Mouse (Mus musculus) embryo, embryonic 10.5 days (tissue): Measurements from ENCODE around the gene Naxe.

Experiments
- DNase-seq: peaks from one replicate; pipeline ENCODE4 v3.0.0-alpha.2; 2015; ENCODE audit warnings: low spot score

Gene Naxe

GRCm38 (mm10) chr3:88057902-88058696, at the start of gene Naxe:
Gene Naxe, minus strand, starts transcription at chr3:88058495.
- peak; percentile 94 for DNase-seq

GRCm38 (mm10) chr3:88106126-88106525, 47.8 kb upstream of the Naxe start:
- DNase-seq = no peak

GRCm38 (mm10) chr3:88102611-88103010, 44.3 kb upstream of the Naxe start:
- DNase-seq = no peak

- DNase-seq = no peak
Measured at GRCm38 (mm10) chr3:88102196-88102595, 43.9 kb upstream of the Naxe start.

GRCm38 (mm10) chr3:88101736-88102135, 43.4 kb upstream of the Naxe start:
- DNase-seq = no peak

- DNase-seq = no peak
Measured at GRCm38 (mm10) chr3:88100251-88100650, 42.0 kb upstream of the Naxe start.

GRCm38 (mm10) chr3:88097666-88098065, 39.4 kb upstream of the Naxe start:
- no peak for DNase-seq

GRCm38 (mm10) chr3:88094126-88094525, 35.8 kb upstream of the Naxe start:
- no peak for DNase-seq

GRCm38 (mm10) chr3:88090616-88091015, 32.3 kb upstream of the Naxe start:
- DNase-seq = no peak

- no peak for DNase-seq
Measured at GRCm38 (mm10) chr3:88090106-88090505, 31.8 kb upstream of the Naxe start.

- peak; percentile 68 for DNase-seq
Measured at GRCm38 (mm10) chr3:88087688-88088087, 29.4 kb upstream of the Naxe start.

- no peak for DNase-seq
Measured at GRCm38 (mm10) chr3:88085459-88085858, 27.2 kb upstream of the Naxe start.

- DNase-seq = no peak
Measured at GRCm38 (mm10) chr3:88084001-88084400, 25.7 kb upstream of the Naxe start.

- peak; percentile 28 for DNase-seq
Measured at GRCm38 (mm10) chr3:88082663-88083062, 24.4 kb upstream of the Naxe start.

GRCm38 (mm10) chr3:88082224-88082618, 23.9 kb upstream of the Naxe start:
- peak; percentile 40 for DNase-seq

- DNase-seq = peak; percentile 95
Measured at GRCm38 (mm10) chr3:88081345-88082223, 23.3 kb upstream of the Naxe start, which contains the start of gene Iqgap3. Gene Iqgap3, plus strand, starts transcription at chr3:88081971.

GRCm38 (mm10) chr3:88078204-88078603, 19.9 kb upstream of the Naxe start, which contains the start of gene Ttc24:
Gene Ttc24, minus strand, starts transcription at chr3:88078304.
- no peak for DNase-seq

- no peak for DNase-seq
Measured at GRCm38 (mm10) chr3:88077441-88077840, 19.1 kb upstream of the Naxe start.

GRCm38 (mm10) chr3:88074766-88075165, 16.5 kb upstream of the Naxe start:
- DNase-seq = no peak

- no peak for DNase-seq
Measured at GRCm38 (mm10) chr3:88074351-88074750, 16.1 kb upstream of the Naxe start.

- no peak for DNase-seq
Measured at GRCm38 (mm10) chr3:88073631-88074030, 15.3 kb upstream of the Naxe start.

GRCm38 (mm10) chr3:88071783-88072182, 13.5 kb upstream of the Naxe start:
- DNase-seq = peak; percentile 94

GRCm38 (mm10) chr3:88068386-88068785, 10.1 kb upstream of the Naxe start:
- no peak for DNase-seq
